Mouse (Mus musculus) intestine, postnatal 0 days (tissue): ENCODE results near the gene Zfp526. TPM values are rescaled to one million over a fixed set of nuclear protein-coding genes. Genes with fewer than 3 reads are reported as not detected.
A peak's percentile ranks its signal among the peaks of the same experiment; 100 is the strongest.

Experiments used
- ATAC-seq: fragments of 200-750 bp; cut with Nextera tagmentation; 2 replicates; pipeline ENCODE4 v1.8.0; 2017; ENCODE audit warnings: mild to moderate bottlenecking, moderate TSS enrichment, moderate library complexity
- H3K27ac ChIP-seq: fragments of 300-500 bp; sonication (generic); 2 replicates; pipeline ENCODE4 v1.5.1; 2014; ENCODE audit warnings: mild to moderate bottlenecking, low read depth, low read length, moderate library complexity
- H3K27me3 ChIP-seq: fragments of 300-500 bp; sonication (generic); replicated peaks from 2 replicates; pipeline ENCODE4 v1.6.1; 2014; ENCODE audit warnings: low read length, mixed read lengths; ENCODE audit not compliant: control insufficient read depth, insufficient read depth
- H3K36me3 ChIP-seq: fragments of 300-500 bp; sonication (generic); 2 replicates; pipeline ENCODE4 v1.6.1; 2014; ENCODE audit warnings: mild to moderate bottlenecking, moderate library complexity; ENCODE audit not compliant: control insufficient read depth, insufficient read depth
- H3K4me1 ChIP-seq: fragments of 300-500 bp; sonication (generic); replicated peaks from 2 replicates; pipeline ENCODE4 v1.6.1; 2014; ENCODE audit warnings: antibody characterized with exemption, low read length, mixed read lengths; ENCODE audit not compliant: control insufficient read depth, insufficient read depth
- H3K4me2 ChIP-seq: fragments of 300-500 bp; sonication (generic); replicated peaks from 2 replicates; pipeline ENCODE4 v1.6.1; 2014; ENCODE audit warnings: low read depth, mild to moderate bottlenecking, moderate library complexity
- H3K4me3 ChIP-seq: fragments of 300-500 bp; sonication (generic); 2 replicates; pipeline ENCODE4 v1.5.1; 2014; ENCODE audit warnings: low read depth, low read length
- H3K9ac ChIP-seq: fragments of 300-500 bp; sonication (generic); 2 replicates; pipeline ENCODE4 v1.6.1; 2014; ENCODE audit warnings: mild to moderate bottlenecking, low read depth, low read length
- H3K9me3 ChIP-seq: fragments of 300-500 bp; sonication (generic); 2 replicates; pipeline ENCODE4 v1.6.1; 2016; ENCODE audit warnings: mixed run types; ENCODE audit not compliant: control insufficient read depth
- CTCF ChIP-seq: sonication (generic); IDR thresholded peaks from 2 replicates; pipeline ENCODE4 v1.5.1; 2016; ENCODE audit warnings: low read depth, mild to moderate bottlenecking, control low read depth, antibody characterized with exemption, moderate library complexity
- WGBS: fragments of 180-500 bp; shearing (Covaris S2); extraction: QIAGEN DNeasy Blood & Tissue Kit; methylation state at CpG from one replicate; pipeline ENCODE4 v1.1.7; 2014; 5-methylcytosine and 5-hydroxymethylcytosine counted together
- polyA plus RNA-seq: library from polyadenylated mRNA; unstranded; fragments of >200 nt; fragmentation: Nextera tagmentation; extraction: Ambion mirVana; gene quantifications from 2 replicates; pipeline ENCODE4 v1.2.1, GENCODE M21; 2015

The Zfp526 gene
- polyA plus RNA-seq, 1 experiment from 2014 or later = 1.1 TPM

DNA sequence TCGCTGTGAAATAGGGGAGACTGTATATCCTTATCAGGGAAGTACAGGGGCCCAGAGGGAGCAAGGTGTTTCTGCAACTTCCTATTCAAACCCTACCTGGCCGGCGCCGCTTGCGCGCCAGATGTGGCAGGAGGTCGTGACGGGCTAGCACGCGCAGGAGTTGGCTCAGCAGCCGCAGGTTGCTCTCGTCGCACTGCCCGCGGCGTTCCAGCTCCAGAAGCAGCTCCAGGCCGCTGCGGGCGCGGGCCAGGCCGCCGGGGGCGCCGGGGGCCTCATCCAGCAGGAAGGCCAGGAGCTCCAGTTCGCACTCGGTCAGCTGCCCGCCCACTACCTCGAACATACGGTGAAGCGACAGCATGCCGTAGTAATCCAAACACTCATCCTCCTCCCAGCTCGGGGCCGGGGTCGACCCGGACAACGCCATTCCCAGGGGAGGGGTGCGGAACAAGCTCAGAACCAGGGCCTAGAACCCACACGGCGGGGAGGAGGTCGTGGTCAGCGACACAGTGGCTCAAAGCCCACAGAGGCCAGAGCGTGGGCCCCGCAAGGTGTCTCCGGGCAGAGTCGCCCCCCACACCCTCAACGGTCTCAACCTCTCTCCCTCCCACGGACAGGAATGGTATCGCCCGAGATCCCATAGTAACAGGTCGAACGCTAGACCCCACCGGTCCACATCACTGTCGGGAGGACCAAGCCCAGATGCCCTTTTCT, 2.4 kb upstream of the Zfp526 start:
- Histone ChIP-seq H3K4me1 (peaks cover 13% of the 10 kb centered on the region), H3K4me3 (peak overlapping the region; percentile 76), H3K9ac (peak overlapping the region; percentile 74), H3K9me3 (no peaks in the 10 kb centered on the region), H3K27me3 (no peaks in the 10 kb centered on the region), H3K4me2 (peak overlapping the region; percentile 90), H3K27ac (peak overlapping the region; percentile 89), H3K36me3 (peaks cover 8% of the 10 kb centered on the region)
- peak; percentile 10; the same call in 1 of the 2 replicates for ATAC-seq
- TF ChIP-seq CTCF = 0 out of 2 replicates have a peak, but pooled peaks have one; percentile 9
- under 1% methylated on average over 53 of the region's 53 CpGs for WGBS

DNA sequence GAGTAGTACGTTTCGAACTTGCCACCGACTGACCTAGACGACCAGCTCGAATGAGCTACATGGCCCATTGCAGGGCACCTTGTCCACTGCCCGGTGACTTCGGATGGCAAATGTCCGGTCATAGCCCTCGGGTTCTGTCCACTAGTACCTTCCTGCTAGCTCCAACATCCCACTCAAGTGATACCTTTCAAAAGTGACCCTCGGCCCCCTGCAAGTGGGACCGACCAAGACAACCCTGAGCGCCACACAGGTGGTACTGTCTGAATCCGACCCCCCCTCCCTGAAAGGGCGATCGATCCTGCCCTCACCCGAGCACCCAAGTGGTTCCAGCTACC, 1.8 kb upstream of the Zfp526 start:
- Histone ChIP-seq H3K27ac (peak overlapping the region; percentile 89), H3K36me3 (peaks cover 13% of the 10 kb centered on the region), H3K27me3 (no peaks in the 10 kb centered on the region), H3K4me2 (peak overlapping the region; percentile 90), H3K9ac (peak overlapping the region; percentile 74), H3K4me1 (peaks cover 13% of the 10 kb centered on the region), H3K9me3 (no peaks in the 10 kb centered on the region), H3K4me3 (peak overlapping the region; percentile 76)
- ATAC-seq = peak; percentile 11; the same call in 1 of the 2 replicates
- no peak for TF ChIP-seq CTCF
- WGBS = 0% methylated on average over 16 of the region's 16 CpGs

- H3K4me2 ChIP-seq = peak overlapping the region; percentile 90
- peak overlapping the region; percentile 74 for H3K9ac ChIP-seq
- peaks cover 13% of the 10 kb centered on the region for H3K4me1 ChIP-seq
- peaks cover 18% of the 10 kb centered on the region for H3K36me3 ChIP-seq
- 3% methylated on average over 31 of the region's 31 CpGs for WGBS
- no peaks in the 10 kb centered on the region for H3K9me3 ChIP-seq
- TF ChIP-seq CTCF = no peak
- H3K4me3 ChIP-seq = peak overlapping the region; percentile 76
- ATAC-seq = peak; percentile 72
- peak overlapping the region; percentile 89 for H3K27ac ChIP-seq
- no peaks in the 10 kb centered on the region for H3K27me3 ChIP-seq
Measured at GRCm38 (mm10) chr7:25219756-25220456, 1.3 kb upstream of the Zfp526 start.

GRCm38 (mm10) chr7:25220457-25221101, 646 bp upstream of the Zfp526 start, which contains the start of gene Dedd2:
Gene Dedd2 (minus strand): TSS chr7:25220615.
- no peak for ATAC-seq
- no peak for TF ChIP-seq CTCF
- 4% methylated on average over 20 of the region's 20 CpGs for WGBS

GRCm38 (mm10) chr7:25222275-25222967, 1.2 kb downstream of the Zfp526 start:
- 80% methylated on average over 10 of the region's 10 CpGs for WGBS

More at GRCm38 (mm10) chr7:25220457-25221101, 646 bp upstream of the Zfp526 start, which contains the start of gene Dedd2:
- peak within 1 kb of the TSS; percentile 89 for H3K27ac ChIP-seq
- peak within 1 kb of the TSS; percentile 74 for H3K9ac ChIP-seq
- peak within 1 kb of the TSS; percentile 90 for H3K4me2 ChIP-seq
- peaks cover 20% of the 10 kb centered on the region for H3K36me3 ChIP-seq
- H3K4me3 ChIP-seq = peak within 1 kb of the TSS; percentile 76
- no peaks in the 10 kb centered on the region for H3K27me3 ChIP-seq
- peaks cover 13% of the 10 kb centered on the region for H3K4me1 ChIP-seq
- H3K9me3 ChIP-seq = no peaks in the 10 kb centered on the region

More at GRCm38 (mm10) chr7:25222275-25222967, 1.2 kb downstream of the Zfp526 start:
- Histone ChIP-seq H3K9ac (no peak overlapping the region), H3K27ac (no peak overlapping the region), H3K4me2 (peak overlapping the region; percentile 90), H3K27me3 (no peaks in the 10 kb centered on the region), H3K36me3 (peaks cover 35% of the 10 kb centered on the region), H3K4me3 (peak overlapping the region; percentile 76; the same call in 1 of the 2 replicates), H3K4me1 (peaks cover 13% of the 10 kb centered on the region), H3K9me3 (no peaks in the 10 kb centered on the region)
- no peak for TF ChIP-seq CTCF
- no peak for ATAC-seq
